Mouse (Mus musculus) spleen, adult 2 months (tissue): ENCODE measurements at regions not wholly inside any gene's neighbourhood (a gene's known extent, or its start where the extent isn't known, plus 50 kb on each side); places are given as distances from the start of the nearest gene placed in this dataset.

ENCODE experiments used
- DNase-seq, 2 experiments: peaks; one replicate each; pipeline versions ENCODE4 v3.0.0 to v3.0.0-alpha.2; 2012 to 2021; ENCODE audit warnings: low spot score in 2 of 2, low read depth in 1 of 2
- H3K27ac ChIP-seq: fragments of 200-500 bp; 2 replicates; pipeline ENCODE4 v1.5.1; 2012; ENCODE audit warnings: low read length, inconsistent platforms; ENCODE audit not compliant: insufficient read depth
- H3K27me3 ChIP-seq: fragments of 200-500 bp; 2 replicates; pipeline ENCODE4 v1.6.1; 2012; ENCODE audit warnings: mild to moderate bottlenecking, moderate library complexity, low read length, inconsistent platforms; ENCODE audit not compliant: control insufficient read depth, insufficient read depth
- H3K36me3 ChIP-seq: fragments of 200-500 bp; 2 replicates; pipeline ENCODE4 v1.6.1; 2012; ENCODE audit warnings: mild to moderate bottlenecking, low read length, inconsistent platforms; ENCODE audit not compliant: control insufficient read depth, insufficient read depth
- H3K4me1 ChIP-seq: fragments of 200-500 bp; 2 replicates; pipeline ENCODE4 v1.6.1; 2011; ENCODE audit warnings: inconsistent platforms; ENCODE audit not compliant: control insufficient read depth, insufficient read depth, insufficient read length
- H3K4me3 ChIP-seq: fragments of 200-500 bp; 2 replicates; pipeline ENCODE4 v1.5.1; 2011; ENCODE audit warnings: mild to moderate bottlenecking, inconsistent platforms; ENCODE audit not compliant: insufficient read depth, insufficient read length; ENCODE audit errors: extremely low read depth
- CTCF ChIP-seq: fragments of 200-500 bp; IDR thresholded peaks from 2 replicates; pipeline ENCODE4 v1.5.1; 2011; ENCODE audit warnings: mild to moderate bottlenecking, inconsistent platforms; ENCODE audit not compliant: insufficient read depth, insufficient read length, insufficient replicate concordance; ENCODE audit errors: extremely low read depth
- POLR2A ChIP-seq: fragments of 200-500 bp; IDR thresholded peaks from 2 replicates; pipeline ENCODE4 v1.6.1; 2011; ENCODE audit warnings: low read depth, low read length, inconsistent platforms
- WGBS: fragments of 180-500 bp; shearing (Covaris S2); methylation state at CpG from one replicate; pipeline ENCODE4 v1.1.7; 2018; 5-methylcytosine and 5-hydroxymethylcytosine counted together

GRCm38 (mm10) chr16:77401185-77401943 is 200.5 kb downstream of the Gm11146 start:
- DNase-seq: no peak
- 88% methylated on average over 4 of the region's 4 CpGs for WGBS

DNA sequence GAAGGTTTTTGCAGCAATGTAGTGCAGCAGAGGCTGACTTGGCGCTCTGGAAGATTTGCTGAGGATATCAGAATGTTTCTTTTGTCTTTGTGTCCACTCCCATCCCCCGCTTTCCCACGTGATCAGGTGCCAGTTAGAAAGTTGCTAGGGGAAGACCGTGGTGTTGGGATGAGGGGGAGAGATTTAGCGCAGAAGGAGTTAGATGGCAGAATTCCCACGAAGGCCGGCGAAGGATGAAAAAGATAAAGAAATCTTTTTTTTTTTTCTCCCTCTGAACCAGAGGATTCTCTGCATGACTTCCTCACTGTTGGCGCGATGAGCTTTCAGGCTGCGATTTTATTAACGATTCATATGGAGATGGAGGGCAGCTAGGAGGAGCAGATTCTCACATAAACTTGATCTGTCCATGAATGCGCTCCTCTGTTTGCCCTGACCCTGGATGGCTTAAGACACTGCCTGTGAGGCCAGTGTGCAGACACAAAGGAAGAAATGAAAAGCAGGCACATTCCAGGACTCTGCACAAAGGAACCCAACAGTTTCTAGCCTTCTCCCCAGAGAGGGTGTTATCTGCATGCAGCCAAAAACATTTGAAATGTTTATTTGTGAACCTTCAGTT is 201.5 kb downstream of the Gm11146 start:
- H3K36me3 ChIP-seq: no peaks in the 10 kb centered on the region
- WGBS: 67% methylated on average over 13 of the region's 13 CpGs
- no peak for DNase-seq
- H3K4me3 ChIP-seq: no peak overlapping the region
- no peak overlapping the region for H3K27ac ChIP-seq
- H3K27me3 ChIP-seq: no peaks in the 10 kb centered on the region
- no peaks in the 10 kb centered on the region for H3K4me1 ChIP-seq
- TF ChIP-seq POLR2A (no peak), CTCF (no peak)

More at GRCm38 (mm10) chr16:77401185-77401943, 200.5 kb downstream of the Gm11146 start:
- Histone ChIP-seq H3K4me1 (no peaks in the 10 kb centered on the region), H3K36me3 (no peaks in the 10 kb centered on the region), H3K4me3 (no peak overlapping the region), H3K27me3 (no peaks in the 10 kb centered on the region), H3K27ac (no peak overlapping the region)
- no peak for TF ChIP-seq CTCF
- TF ChIP-seq POLR2A: no peak

DNA sequence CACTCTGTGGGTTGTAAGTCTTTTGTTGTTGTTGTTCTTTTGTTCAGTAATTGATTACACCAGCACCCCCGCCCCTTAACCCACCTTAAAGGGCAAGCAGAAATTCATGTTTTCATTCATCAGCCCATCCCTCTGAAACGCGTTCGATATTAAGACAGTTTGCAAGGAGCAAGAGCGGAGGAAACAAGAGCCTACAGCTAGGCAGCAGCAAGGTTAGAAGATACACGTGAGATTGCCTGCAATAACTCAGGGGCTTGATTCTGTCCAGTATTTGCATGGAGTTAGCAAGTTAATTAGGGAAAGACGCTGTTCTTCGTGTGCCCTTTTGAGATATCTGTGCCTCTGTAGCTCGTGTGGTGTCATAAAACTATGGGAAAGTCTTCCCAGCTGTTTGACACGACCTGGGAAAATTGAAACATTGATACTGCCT is 202.0 kb downstream of the Gm11146 start:
- H3K27me3 ChIP-seq: no peaks in the 10 kb centered on the region
- 75% methylated on average over 10 of the region's 10 CpGs for WGBS
- H3K27ac ChIP-seq: no peak overlapping the region
- TF ChIP-seq CTCF (no peak), POLR2A (no peak)
- no peak overlapping the region for H3K4me3 ChIP-seq
- DNase-seq: no peak
- H3K36me3 ChIP-seq: no peaks in the 10 kb centered on the region
- H3K4me1 ChIP-seq: no peaks in the 10 kb centered on the region

DNA sequence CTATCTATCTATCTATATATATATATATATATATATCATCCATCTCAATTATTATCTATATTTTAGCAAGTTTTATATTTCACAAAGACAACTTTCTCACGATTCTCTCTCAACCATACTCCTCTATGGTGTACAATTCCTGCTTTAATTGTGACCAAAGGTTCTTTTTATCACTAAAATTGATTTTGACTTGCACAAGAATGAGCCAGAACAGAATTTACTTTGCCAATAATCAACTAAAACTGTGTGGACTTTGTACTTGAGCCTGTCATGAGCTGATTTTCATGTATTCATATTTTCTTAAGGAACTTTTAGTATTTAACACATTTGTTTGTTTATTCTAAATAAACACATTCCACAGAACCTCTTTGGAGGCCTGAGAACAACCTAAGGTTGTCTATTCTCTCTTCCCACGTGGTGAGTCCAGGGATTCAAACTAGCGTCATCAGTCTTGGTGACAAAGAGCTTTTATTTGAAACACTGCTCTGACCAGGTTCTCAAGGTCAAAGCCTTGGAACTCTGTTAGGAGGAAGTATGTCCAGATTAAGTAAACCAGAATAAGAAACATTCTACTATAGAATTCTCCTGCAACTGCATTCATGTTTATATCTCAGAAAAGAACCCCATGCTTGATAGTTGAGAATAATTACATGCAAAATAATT is 207.7 kb downstream of the Gm11146 start:
- H3K27me3 ChIP-seq: no peaks in the 10 kb centered on the region
- H3K27ac ChIP-seq: no peak overlapping the region
- H3K36me3 ChIP-seq: no peaks in the 10 kb centered on the region
- TF ChIP-seq CTCF (no peak), POLR2A (no peak)
- DNase-seq: no peak
- peaks cover 2% of the 10 kb centered on the region; the same call in 1 of the 2 replicates for H3K4me1 ChIP-seq
- H3K4me3 ChIP-seq: no peak overlapping the region
- 80% methylated on average over 3 of the region's 3 CpGs for WGBS

GRCm38 (mm10) chr16:77393470-77393869 is 208.4 kb downstream of the Gm11146 start:
- no peak for TF ChIP-seq CTCF
- TF ChIP-seq POLR2A: no peak

GRCm38 (mm10) chr16:77392205-77392604 is 209.7 kb downstream of the Gm11146 start:
- Histone ChIP-seq H3K27me3 (no peaks in the 10 kb centered on the region), H3K27ac (no peak overlapping the region), H3K4me1 (peaks cover 2% of the 10 kb centered on the region; the same call in 1 of the 2 replicates), H3K4me3 (no peak overlapping the region), H3K36me3 (no peaks in the 10 kb centered on the region)
- TF ChIP-seq POLR2A: no peak
- no peak for TF ChIP-seq CTCF
- 89% methylated on average over 4 of the region's 4 CpGs for WGBS
- no peak for DNase-seq

More at GRCm38 (mm10) chr16:77393470-77393869, 208.4 kb downstream of the Gm11146 start:
- H3K4me3 ChIP-seq: no peak overlapping the region
- no peak for DNase-seq
- H3K27ac ChIP-seq: no peak overlapping the region
- peaks cover 2% of the 10 kb centered on the region; the same call in 1 of the 2 replicates for H3K4me1 ChIP-seq
- no peaks in the 10 kb centered on the region for H3K27me3 ChIP-seq
- H3K36me3 ChIP-seq: no peaks in the 10 kb centered on the region
- 8% methylated on average over 5 of the region's 5 CpGs for WGBS
